ENCODE assay signal across 8 mouse cellular contexts in genomic region chr17:32035609-32036508, GRCm38 (mm10). TPM values are rescaled to one million over a fixed set of nuclear protein-coding genes. Genes with fewer than 3 reads are reported as not detected.
DNase-seq lines count a peak whose midpoint lies in the region; ATAC-seq lines count a peak whose summit lies in the region.

Rrp1b (plus strand) TSS chr17:32036100.
Hsf2bp (minus strand) TSS chr17:32036349.

- H3K4me1 ChIP-seq in hindbrain, embryonic 14.5 days (replicated peaks; ENCODE audit: control insufficient read depth, insufficient read depth, low read length) = peaks cover 13% of the 10 kb centered on the region

- peak; percentile 88 for DNase-seq in R1 (ENCODE audit: low read depth, low spot score)
- peak; percentile 90 to 92 for DNase-seq in cerebellum, postnatal 10 days
- DNase-seq in frontal cortex, postnatal 10 days (ENCODE audit: low spot score in 2 of 2) = peak; percentile 37 to 77
- peak; percentile 92 for DNase-seq in hindbrain, embryonic 14.5 days (ENCODE audit: low spot score)
- DNase-seq in left cerebral cortex, adult 18-20 months (ENCODE audit: low spot score in 2 of 2) = peak; percentile 65 to 81
- DNase-seq in right cerebral cortex, adult 18-20 months = peak; percentile 78
- peak; percentile 66 for DNase-seq in urinary bladder, adult 2 months (ENCODE audit: low spot score)

- H3K27ac ChIP-seq in hindbrain, embryonic 14.5 days = peak within 1 kb of the TSS; percentile 84
- H3K27ac ChIP-seq in macrophage = 0 out of 2 replicates have a peak within 1 kb of the TSS, but pooled peaks have one; percentile 15

- H3K9ac ChIP-seq in hindbrain, embryonic 14.5 days = peak within 1 kb of the TSS; percentile 83

- no peaks in the 10 kb centered on the region; the same call in 1 of the 2 replicates for H3K36me3 ChIP-seq in hindbrain, embryonic 14.5 days (replicated peaks; ENCODE audit: control insufficient read depth, insufficient read depth)
- H3K36me3 ChIP-seq in macrophage (ENCODE audit: inconsistent target) = no peaks in the 10 kb centered on the region

- H3K27me3 ChIP-seq in hindbrain, embryonic 14.5 days (ENCODE audit: control insufficient read depth, insufficient read depth, low read length) = no peaks in the 10 kb centered on the region

- H3K79me2 ChIP-seq in macrophage (ENCODE audit: inconsistent target) = peaks cover 35% of the 10 kb centered on the region

- H3K4me2 ChIP-seq in hindbrain, embryonic 14.5 days (replicated peaks) = peak within 1 kb of the TSS; percentile 94

- no peaks in the 10 kb centered on the region for H3K9me3 ChIP-seq in hindbrain, embryonic 14.5 days (ENCODE audit: control insufficient read depth, low read length)

- peak; percentile 97 for ATAC-seq in hindbrain, embryonic 14.5 days (ENCODE audit: low FRiP score)

- H3K4me3 ChIP-seq in hindbrain, embryonic 14.5 days (replicated peaks; ENCODE audit: low read length) = peak within 1 kb of the TSS; percentile 72
- H3K4me3 ChIP-seq in macrophage (ENCODE audit: inconsistent target) = peak within 1 kb of the TSS; percentile 62

- WGBS in hindbrain, embryonic 14.5 days = 6% methylated on average over 52 of the region's 52 CpGs
- 7% methylated on average over 50 of the region's 52 CpGs for WGBS in macrophage (ENCODE audit: missing documents)

RNA-seq across cellular contexts. Expression of gene Rrp1b, which starts in this region (rescaled TPM):
- 27.7 and 29.1 TPM in 2 replicates for polyA plus RNA-seq in hindbrain, embryonic 14.5 days (2014; fragmentation: Nextera tagmentation; extraction: Ambion mirVana)
- 10 to 100 TPM; 19.5 to 19.7 TPM for total RNA-seq in left cerebral cortex, adult 18-20 months (2021)
- total RNA-seq in macrophage (2018; cell fraction: chromatin; rRNA removed) = 10 to 100 TPM in 20 of 26 experiments, 1 to 10 TPM in 6; 3.3 to 71.0 (median 25.1) TPM
- total RNA-seq in macrophage (2018; cell fraction: cytosol; rRNA removed) = 1 to 10 TPM; 1.9 to 7.4 (median 4.5) TPM
- total RNA-seq in macrophage (2018; cell fraction: nucleus; rRNA removed) = 10 to 100 TPM in 13 of 26 experiments, 1 to 10 TPM in 13; 2.3 to 56.6 (median 9.9) TPM
- 4.0 to 12.0 TPM (median 7.3 TPM) in 3 replicates for polyA plus RNA-seq in macrophage (2018)
- 13.2 and 14.4 TPM in 2 replicates for polyA plus RNA-seq in urinary bladder, adult 2 months (2012; rRNA removed)

RNA-seq across cellular contexts. Expression of gene Hsf2bp, which starts in this region (rescaled TPM):
- polyA plus RNA-seq in hindbrain, embryonic 14.5 days (2014; fragmentation: Nextera tagmentation; extraction: Ambion mirVana) = 0.59 and 0.82 TPM in 2 replicates
- total RNA-seq in left cerebral cortex, adult 18-20 months (2021) = 1 to 10 TPM in 1 of 2 experiments, under 1 TPM in 1; 0.72 to 1.8 TPM
- not detected for total RNA-seq in macrophage (2018; cell fraction: chromatin; rRNA removed)
- total RNA-seq in macrophage (2018; cell fraction: cytosol; rRNA removed) = under 1 TPM in 7 of 26 experiments, not detected in 19; 0.07 to 0.38 (median 0.11) TPM
- not detected for total RNA-seq in macrophage (2018; cell fraction: nucleus; rRNA removed)
- not detected in 3 replicates for polyA plus RNA-seq in macrophage (2018)
- polyA plus RNA-seq in urinary bladder, adult 2 months (2012; rRNA removed) = 0.91 and 1.7 TPM in 2 replicates

Comparison
In these comparisons a context has a peak if more than half of its experiments do, and no peak if none do; other contexts are left out.
1. Peak in every context shown above with its lines: DNase-seq, ATAC-seq, H3K4me3 ChIP-seq and H3K27ac ChIP-seq.